Mouse (Mus musculus) liver, embryonic 12.5 days (tissue): ENCODE data around the gene Cacna2d4. TPM values are rescaled to one million over a fixed set of nuclear protein-coding genes. Genes with fewer than 3 reads are reported as not detected.
"Not testable (repeated sequence)": the region's sequence is repeated elsewhere in the genome, so short reads cannot be mapped to it uniquely, and the experiment has no call there.

ENCODE experiments used
- ATAC-seq: fragments of 200-750 bp; cut with Nextera tagmentation; 2 replicates; pipeline ENCODE4 v1.8.0; 2017; ENCODE audit warnings: moderate number of reproducible peaks, mild to moderate bottlenecking, moderate library complexity
- H3K27ac ChIP-seq: fragments of 300-500 bp; sonication (generic); 2 replicates; pipeline ENCODE4 v1.5.1; 2016; ENCODE audit warnings: mild to moderate bottlenecking
- H3K27me3 ChIP-seq: fragments of 300-500 bp; sonication (generic); replicated peaks from 2 replicates; pipeline ENCODE4 v1.6.1; 2016; ENCODE audit warnings: mild to moderate bottlenecking, moderate library complexity
- H3K36me3 ChIP-seq: fragments of 300-500 bp; sonication (generic); 2 replicates; pipeline ENCODE4 v1.6.1; 2016; ENCODE audit warnings: mild to moderate bottlenecking, moderate library complexity
- H3K4me1 ChIP-seq: fragments of 300-500 bp; sonication (generic); 2 replicates; pipeline ENCODE4 v1.6.1; 2016
- H3K4me2 ChIP-seq: fragments of 300-500 bp; sonication (generic); 2 replicates; pipeline ENCODE4 v1.6.1; 2016; ENCODE audit warnings: mild to moderate bottlenecking, moderate library complexity
- H3K4me3 ChIP-seq: fragments of 300-500 bp; sonication (generic); 2 replicates; pipeline ENCODE4 v1.5.1; 2016; ENCODE audit warnings: mild to moderate bottlenecking, moderate library complexity
- H3K9ac ChIP-seq: fragments of 300-500 bp; sonication (generic); 2 replicates; pipeline ENCODE4 v1.6.1; 2016; ENCODE audit warnings: mild to moderate bottlenecking, moderate library complexity
- H3K9me3 ChIP-seq: fragments of 300-500 bp; sonication (generic); replicated peaks from 2 replicates; pipeline ENCODE4 v1.6.1; 2016; ENCODE audit warnings: mild to moderate bottlenecking, moderate library complexity
- WGBS: fragments of 180-500 bp; shearing (Covaris S2); methylation state at CpG from one replicate; pipeline ENCODE4 v1.1.7; 2016; ENCODE audit not compliant: insufficient replicate concordance; 5-methylcytosine and 5-hydroxymethylcytosine counted together
- polyA plus RNA-seq: library from polyadenylated mRNA; unstranded; fragments of >200 nt; fragmentation: Nextera tagmentation; extraction: Ambion mirVana; gene quantifications from 2 replicates; pipeline ENCODE4 v1.2.1, GENCODE M21; 2016

Cacna2d4 gene
- polyA plus RNA-seq, 1 experiment from 2014 or later = 0.05 TPM

GRCm38 (mm10) chr6:119201575-119201974, 34.8 kb upstream of the Cacna2d4 start:
- H3K4me3 ChIP-seq = no peak overlapping the region
- H3K4me2 ChIP-seq = no peak overlapping the region
- H3K4me1 ChIP-seq = peaks cover 13% of the 10 kb centered on the region
- ATAC-seq = no peak
- H3K9ac ChIP-seq = no peak overlapping the region
- H3K9me3 ChIP-seq = no peaks in the 10 kb centered on the region
- 83% methylated on average over 4 of the region's 4 CpGs for WGBS
- peaks cover 23% of the 10 kb centered on the region for H3K36me3 ChIP-seq
- no peaks in the 10 kb centered on the region for H3K27me3 ChIP-seq
- no peak overlapping the region for H3K27ac ChIP-seq

- 79% methylated on average over 7 of the region's 7 CpGs for WGBS
- Histone ChIP-seq H3K27ac (no peak overlapping the region), H3K4me1 (0 out of 2 replicates have a peak, but pooled peaks cover 1% of the 10 kb centered on the region), H3K4me3 (no peak overlapping the region), H3K4me2 (no peak overlapping the region), H3K36me3 (peaks cover 21% of the 10 kb centered on the region), H3K27me3 (no peaks in the 10 kb centered on the region), H3K9ac (no peak overlapping the region), H3K9me3 (no peaks in the 10 kb centered on the region)
- ATAC-seq = no peak
These were observed 32.0 kb upstream of the Cacna2d4 start for GRCm38 (mm10) chr6:119204286-119204685.

GRCm38 (mm10) chr6:119204915-119205314, 31.4 kb upstream of the Cacna2d4 start:
- Histone ChIP-seq H3K27me3 (no peaks in the 10 kb centered on the region), H3K4me3 (no peak overlapping the region), H3K36me3 (peaks cover 21% of the 10 kb centered on the region), H3K4me2 (no peak overlapping the region), H3K4me1 (no peaks in the 10 kb centered on the region), H3K9ac (no peak overlapping the region), H3K9me3 (no peaks in the 10 kb centered on the region), H3K27ac (no peak overlapping the region)
- 75% methylated on average over 3 of the region's 3 CpGs for WGBS
- no peak for ATAC-seq

- H3K27ac ChIP-seq, H3K4me2 ChIP-seq, H3K4me1 ChIP-seq, H3K4me3 ChIP-seq, H3K9ac ChIP-seq, H3K27me3 ChIP-seq, H3K9me3 ChIP-seq, ATAC-seq: not testable (repeated sequence)
- WGBS = 79% methylated on average over 7 of the region's 7 CpGs
- peaks cover 18% of the 10 kb centered on the region for H3K36me3 ChIP-seq
These were observed 30.3 kb upstream of the Cacna2d4 start for GRCm38 (mm10) chr6:119206006-119206405.

- H3K27me3 ChIP-seq = no peaks in the 10 kb centered on the region
- H3K9me3 ChIP-seq = no peaks in the 10 kb centered on the region
- no peak overlapping the region for H3K4me2 ChIP-seq
- no peak for ATAC-seq
- H3K4me1 ChIP-seq = no peaks in the 10 kb centered on the region
- H3K36me3 ChIP-seq = peaks cover 38% of the 10 kb centered on the region
- H3K27ac ChIP-seq = no peak overlapping the region
- WGBS = 66% methylated on average over 5 of the region's 5 CpGs
- H3K9ac ChIP-seq = no peak overlapping the region
- H3K4me3 ChIP-seq = no peak overlapping the region
These were observed 23.0 kb upstream of the Cacna2d4 start for GRCm38 (mm10) chr6:119213375-119213774.

GRCm38 (mm10) chr6:119214190-119214589, 22.1 kb upstream of the Cacna2d4 start:
- no peaks in the 10 kb centered on the region for H3K9me3 ChIP-seq
- no peak overlapping the region for H3K9ac ChIP-seq
- no peaks in the 10 kb centered on the region for H3K4me1 ChIP-seq
- H3K27ac ChIP-seq = no peak overlapping the region
- 75% methylated on average over 6 of the region's 6 CpGs for WGBS
- H3K4me2 ChIP-seq = no peak overlapping the region
- H3K27me3 ChIP-seq = no peaks in the 10 kb centered on the region
- H3K36me3 ChIP-seq = peaks cover 38% of the 10 kb centered on the region
- no peak for ATAC-seq
- H3K4me3 ChIP-seq = no peak overlapping the region

GRCm38 (mm10) chr6:119215040-119215613, 21.2 kb upstream of the Cacna2d4 start:
- Histone ChIP-seq H3K4me1 (no peaks in the 10 kb centered on the region), H3K9ac (no peak overlapping the region), H3K27ac (no peak overlapping the region), H3K36me3 (peaks cover 38% of the 10 kb centered on the region), H3K9me3 (no peaks in the 10 kb centered on the region), H3K4me2 (no peak overlapping the region), H3K27me3 (no peaks in the 10 kb centered on the region), H3K4me3 (no peak overlapping the region)
- no peak for ATAC-seq
- WGBS = 82% methylated on average over 10 of the region's 10 CpGs

GRCm38 (mm10) chr6:119217661-119218060, 18.7 kb upstream of the Cacna2d4 start:
- Histone ChIP-seq H3K27ac (no peak overlapping the region), H3K4me3 (no peak overlapping the region), H3K36me3 (peaks cover 38% of the 10 kb centered on the region), H3K9ac (no peak overlapping the region), H3K4me2 (no peak overlapping the region), H3K9me3 (no peaks in the 10 kb centered on the region), H3K4me1 (0 out of 2 replicates have a peak, but pooled peaks cover 6% of the 10 kb centered on the region), H3K27me3 (no peaks in the 10 kb centered on the region)
- no peak for ATAC-seq
- WGBS = 34% methylated on average over 4 of the region's 4 CpGs

- no peak overlapping the region for H3K4me3 ChIP-seq
- no peaks in the 10 kb centered on the region for H3K27me3 ChIP-seq
- no peak for ATAC-seq
- WGBS = 90% methylated on average over 5 of the region's 5 CpGs
- H3K4me2 ChIP-seq = no peak overlapping the region
- H3K9ac ChIP-seq = no peak overlapping the region
- H3K9me3 ChIP-seq = no peaks in the 10 kb centered on the region
- H3K4me1 ChIP-seq = 0 out of 2 replicates have a peak, but pooled peaks cover 6% of the 10 kb centered on the region
- peaks cover 34% of the 10 kb centered on the region for H3K36me3 ChIP-seq
- no peak overlapping the region for H3K27ac ChIP-seq
These were observed 17.7 kb upstream of the Cacna2d4 start for GRCm38 (mm10) chr6:119218591-119218990.

GRCm38 (mm10) chr6:119219237-119219870, 17.0 kb upstream of the Cacna2d4 start:
- Histone ChIP-seq H3K4me2 (no peak overlapping the region), H3K36me3 (peaks cover 31% of the 10 kb centered on the region), H3K9me3 (no peaks in the 10 kb centered on the region), H3K27ac (no peak overlapping the region), H3K4me1 (0 out of 2 replicates have a peak, but pooled peaks cover 6% of the 10 kb centered on the region), H3K27me3 (no peaks in the 10 kb centered on the region), H3K4me3 (no peak overlapping the region), H3K9ac (no peak overlapping the region)
- no peak for ATAC-seq
- 83% methylated on average over 15 of the region's 15 CpGs for WGBS

- Histone ChIP-seq H3K4me2 (no peak overlapping the region), H3K4me3 (no peak overlapping the region)
- 47% methylated on average over 10 of the region's 10 CpGs for WGBS
These were observed 16.0 kb upstream of the Cacna2d4 start for GRCm38 (mm10) chr6:119220297-119220696.

GRCm38 (mm10) chr6:119224451-119225195, 11.7 kb upstream of the Cacna2d4 start:
- 0 out of 2 replicates have a peak, but pooled peaks cover 6% of the 10 kb centered on the region for H3K4me1 ChIP-seq
- H3K27ac ChIP-seq = no peak overlapping the region
- H3K4me2 ChIP-seq = no peak overlapping the region
- H3K27me3 ChIP-seq = no peaks in the 10 kb centered on the region
- WGBS = 73% methylated on average over 13 of the region's 13 CpGs
- no peak for ATAC-seq
- no peaks in the 10 kb centered on the region for H3K9me3 ChIP-seq
- H3K4me3 ChIP-seq = no peak overlapping the region
- H3K36me3 ChIP-seq = peaks cover 3% of the 10 kb centered on the region; the same call in 1 of the 2 replicates
- H3K9ac ChIP-seq = no peak overlapping the region

More at GRCm38 (mm10) chr6:119220297-119220696, 16.0 kb upstream of the Cacna2d4 start:
- H3K9ac ChIP-seq = no peak overlapping the region
- H3K9me3 ChIP-seq = no peaks in the 10 kb centered on the region
- H3K36me3 ChIP-seq = peaks cover 22% of the 10 kb centered on the region
- 0 out of 2 replicates have a peak, but pooled peaks cover 6% of the 10 kb centered on the region for H3K4me1 ChIP-seq
- H3K27me3 ChIP-seq = no peaks in the 10 kb centered on the region
- no peak overlapping the region for H3K27ac ChIP-seq
- ATAC-seq = no peak
